Mouse (Mus musculus) ES-Bruce4 (cell line): ENCODE results near the gene Rnf141. TPM values are rescaled to one million over a fixed set of nuclear protein-coding genes. Genes with fewer than 3 reads are reported as not detected.

Source experiments
- H3K27ac ChIP-seq: 2 replicates; pipeline ENCODE4 v1.5.1; 2012; ENCODE audit warnings: low read length, inconsistent platforms; ENCODE audit not compliant: insufficient read depth
- H3K27me3 ChIP-seq: 2 replicates; pipeline ENCODE4 v1.6.1; 2012; ENCODE audit warnings: mild to moderate bottlenecking, low read length, inconsistent platforms; ENCODE audit not compliant: control insufficient read depth, poor library complexity, insufficient read depth, severe bottlenecking
- H3K36me3 ChIP-seq: 2 replicates; pipeline ENCODE4 v1.6.1; 2012; ENCODE audit warnings: inconsistent platforms, mild to moderate bottlenecking, low read length, moderate library complexity; ENCODE audit not compliant: control insufficient read depth, poor library complexity, insufficient read depth, severe bottlenecking
- H3K4me1 ChIP-seq: one replicate; pipeline ENCODE4 v1.8.1; 2011; ENCODE audit warnings: low read length; ENCODE audit not compliant: control insufficient read depth, insufficient read depth
- H3K4me3 ChIP-seq: 2 replicates; pipeline ENCODE4 v1.5.1; 2011; ENCODE audit warnings: low read depth, mild to moderate bottlenecking, low read length
- H3K9ac ChIP-seq: 2 replicates; pipeline ENCODE4 v1.6.1; 2012; ENCODE audit warnings: low read depth, mild to moderate bottlenecking, inconsistent platforms; ENCODE audit not compliant: poor library complexity, severe bottlenecking
- H3K9me3 ChIP-seq: replicated peaks from 2 replicates; pipeline ENCODE4 v1.6.1; 2012; ENCODE audit warnings: mild to moderate bottlenecking, low read length, inconsistent platforms; ENCODE audit not compliant: control insufficient read depth, poor library complexity, insufficient read depth, severe bottlenecking
- CTCF ChIP-seq: IDR thresholded peaks from one replicate; pipeline ENCODE4 v1.8.1; 2011; ENCODE audit warnings: low read depth, low read length
- EP300 ChIP-seq: IDR thresholded peaks from 2 replicates; pipeline ENCODE4 v1.6.1; 2011; ENCODE audit warnings: low read depth, low read length; ENCODE audit not compliant: insufficient read depth
- POLR2A ChIP-seq: IDR thresholded peaks from one replicate; pipeline ENCODE4 v1.8.1; 2011; ENCODE audit warnings: low read length; ENCODE audit not compliant: insufficient read depth
- polyA plus RNA-seq: library from polyadenylated mRNA; stranded (reverse); fragments of >200 nt; gene quantifications from 2 replicates; pipeline ENCODE4 v1.2.4, GENCODE M21; 2011; ENCODE audit warnings: low read depth; ENCODE audit not compliant: missing spikeins, insufficient read depth, insufficient read length

Rnf141 gene
- polyA plus RNA-seq, 1 experiment: 43.0 TPM

GRCm38 (mm10) chr7:110801028-110801427 lies 43.2 kb downstream of the Rnf141 start:
- H3K9ac ChIP-seq: no peak overlapping the region
- H3K27ac ChIP-seq: no peak overlapping the region
- no peaks in the 10 kb centered on the region for H3K9me3 ChIP-seq
- TF ChIP-seq EP300: no peak
- peak; percentile 79 for TF ChIP-seq CTCF
- no peak overlapping the region for H3K4me3 ChIP-seq
- no peaks in the 10 kb centered on the region for H3K36me3 ChIP-seq
- H3K27me3 ChIP-seq: no peaks in the 10 kb centered on the region
- H3K4me1 ChIP-seq: no peaks in the 10 kb centered on the region

DNA sequence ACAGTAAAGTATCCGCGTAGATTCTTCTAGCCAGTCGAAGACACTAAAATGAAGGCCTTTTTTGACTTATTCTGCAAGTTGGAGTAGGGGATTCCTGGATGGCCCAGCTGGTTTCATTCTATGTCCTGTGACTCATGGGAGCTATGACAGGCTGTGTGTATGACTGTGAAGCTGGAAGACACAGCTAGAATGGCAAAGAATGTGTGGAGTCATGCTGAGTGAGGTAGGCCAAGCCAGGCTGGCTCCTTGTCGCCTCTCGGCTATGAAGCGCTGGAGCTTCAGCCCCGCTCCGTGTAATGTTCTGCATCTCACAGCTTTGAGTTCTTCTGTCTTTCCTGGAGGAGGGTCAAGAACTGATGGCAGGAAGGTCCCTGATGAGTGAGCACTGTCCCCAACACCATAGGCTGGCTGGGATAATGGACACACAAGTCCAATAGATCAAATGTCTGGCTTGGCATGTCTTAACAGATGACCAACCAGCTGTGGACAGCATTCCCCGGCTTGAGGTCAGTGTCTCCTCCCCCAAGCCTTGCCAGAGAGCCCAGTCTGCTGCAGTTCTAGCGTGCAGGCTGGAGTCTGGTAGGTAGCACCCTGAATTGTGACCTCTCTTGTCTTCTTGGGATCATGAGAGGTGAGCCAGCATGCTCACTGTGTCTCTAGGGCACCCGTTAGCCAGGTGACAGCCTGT lies 46.4 kb downstream of the Rnf141 start:
- no peaks in the 10 kb centered on the region for H3K9me3 ChIP-seq
- TF ChIP-seq CTCF (no peak), POLR2A (no peak), EP300 (no peak)
- no peaks in the 10 kb centered on the region for H3K36me3 ChIP-seq
- H3K4me3 ChIP-seq: no peak overlapping the region
- no peak overlapping the region for H3K9ac ChIP-seq
- H3K4me1 ChIP-seq: no peaks in the 10 kb centered on the region
- H3K27ac ChIP-seq: no peak overlapping the region
- no peaks in the 10 kb centered on the region for H3K27me3 ChIP-seq

DNA sequence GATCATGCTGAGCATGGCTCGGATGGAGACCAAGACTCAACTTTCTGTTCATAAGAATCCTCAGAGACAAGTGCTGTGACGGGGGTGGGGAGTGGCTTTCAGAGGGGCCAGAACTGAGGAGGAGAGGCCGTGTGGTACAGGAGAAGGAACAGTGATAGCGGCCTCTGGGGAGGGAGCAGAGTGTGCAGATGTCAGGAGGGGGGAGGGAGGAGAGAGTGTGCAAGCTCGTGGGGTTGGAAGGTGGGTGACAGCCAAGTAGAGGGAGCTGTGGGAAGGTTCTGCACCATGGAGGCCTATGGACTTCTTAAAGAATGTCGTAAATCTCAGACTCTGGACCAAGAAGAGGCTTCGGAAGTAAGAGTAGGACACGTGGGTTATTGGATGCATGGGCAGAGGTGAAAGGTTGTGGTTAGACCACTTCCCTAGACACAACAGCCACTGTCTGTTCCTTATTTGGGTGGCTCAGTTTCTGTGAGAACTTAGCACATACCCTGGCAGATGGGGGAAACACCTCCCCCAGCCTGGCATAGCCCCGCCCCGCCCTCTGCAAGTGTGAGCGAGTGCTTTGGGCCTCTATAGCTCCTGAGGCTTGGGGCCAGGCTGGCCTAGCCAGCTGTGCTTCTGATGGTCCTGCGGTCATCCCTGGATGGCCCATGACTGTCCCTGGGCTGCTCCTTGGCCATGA lies 47.7 kb downstream of the Rnf141 start:
- Histone ChIP-seq H3K4me1 (no peaks in the 10 kb centered on the region), H3K4me3 (no peak overlapping the region), H3K27me3 (no peaks in the 10 kb centered on the region), H3K9ac (no peak overlapping the region), H3K36me3 (no peaks in the 10 kb centered on the region), H3K9me3 (no peaks in the 10 kb centered on the region), H3K27ac (no peak overlapping the region)
- TF ChIP-seq EP300 (no peak), POLR2A (no peak), CTCF (no peak)

DNA sequence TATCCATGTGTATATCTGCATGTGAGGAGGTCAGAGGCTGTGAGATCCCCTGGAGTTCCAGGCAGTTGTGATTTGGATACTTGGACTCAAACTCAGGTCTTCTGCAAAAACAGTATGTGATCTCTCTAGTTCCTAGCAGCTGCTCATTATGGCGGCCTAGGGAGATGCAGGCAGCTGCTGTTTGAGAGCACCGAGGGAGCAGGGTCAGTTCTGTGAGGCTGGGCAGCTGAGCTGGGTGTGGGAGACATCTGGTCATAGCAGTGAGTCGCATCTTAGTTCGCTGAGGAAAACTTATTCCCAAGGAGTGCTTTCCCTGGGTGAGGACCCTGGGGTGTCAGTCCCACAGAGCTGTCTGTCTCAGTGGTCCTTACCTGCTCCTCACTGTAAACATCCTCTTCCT lies 49.5 kb downstream of the Rnf141 start:
- no peak overlapping the region for H3K27ac ChIP-seq
- H3K4me1 ChIP-seq: no peaks in the 10 kb centered on the region
- H3K4me3 ChIP-seq: no peak overlapping the region
- no peak overlapping the region for H3K9ac ChIP-seq
- no peaks in the 10 kb centered on the region for H3K36me3 ChIP-seq
- no peaks in the 10 kb centered on the region for H3K27me3 ChIP-seq
- TF ChIP-seq CTCF: no peak
- TF ChIP-seq POLR2A: no peak
- TF ChIP-seq EP300: no peak
- no peaks in the 10 kb centered on the region for H3K9me3 ChIP-seq

GRCm38 (mm10) chr7:110792834-110793233 lies 51.4 kb downstream of the Rnf141 start:
- H3K4me3 ChIP-seq: no peak overlapping the region
- H3K9me3 ChIP-seq: no peaks in the 10 kb centered on the region
- H3K27ac ChIP-seq: no peak overlapping the region
- H3K27me3 ChIP-seq: no peaks in the 10 kb centered on the region
- H3K36me3 ChIP-seq: no peaks in the 10 kb centered on the region
- no peaks in the 10 kb centered on the region for H3K4me1 ChIP-seq
- TF ChIP-seq EP300: no peak
- TF ChIP-seq CTCF: no peak
- no peak for TF ChIP-seq POLR2A
- no peak overlapping the region for H3K9ac ChIP-seq

- no peak overlapping the region for H3K9ac ChIP-seq
- TF ChIP-seq EP300 (no peak), POLR2A (no peak), CTCF (no peak)
- no peaks in the 10 kb centered on the region for H3K27me3 ChIP-seq
Measured at GRCm38 (mm10) chr7:110792201-110792600, 52.1 kb downstream of the Rnf141 start.

More at GRCm38 (mm10) chr7:110792201-110792600, 52.1 kb downstream of the Rnf141 start:
- Histone ChIP-seq H3K4me3 (no peak overlapping the region), H3K9me3 (no peaks in the 10 kb centered on the region), H3K4me1 (no peaks in the 10 kb centered on the region), H3K36me3 (no peaks in the 10 kb centered on the region), H3K27ac (no peak overlapping the region)
